Mouse (Mus musculus) 3T3-L1 (cell line): ENCODE measurements around the gene Myom1.

Experiments used
- DNase-seq: peaks from one replicate; pipeline ENCODE4 v3.0.0-alpha.2; 2015; ENCODE audit warnings: low read depth, low spot score

The Myom1 gene

GRCm38 (mm10) chr17:71136384-71137333 lies 134.2 kb downstream of the Myom1 start:
- no peak for DNase-seq

- DNase-seq: no peak
These were observed 134.9 kb downstream of the Myom1 start for GRCm38 (mm10) chr17:71137334-71137721.

- DNase-seq: peak; percentile 74
These were observed 139.6 kb downstream of the Myom1 start for GRCm38 (mm10) chr17:71142068-71142467.

GRCm38 (mm10) chr17:71143155-71143554 lies 140.7 kb downstream of the Myom1 start:
- DNase-seq: no peak

- DNase-seq: no peak
These were observed 142.1 kb downstream of the Myom1 start for GRCm38 (mm10) chr17:71144322-71145116.

GRCm38 (mm10) chr17:71145248-71145961 lies 143.0 kb downstream of the Myom1 start:
- no peak for DNase-seq

GRCm38 (mm10) chr17:71153356-71153755 lies 150.9 kb downstream of the Myom1 start:
- DNase-seq: no peak

- DNase-seq: no peak
These were observed 152.8 kb downstream of the Myom1 start for GRCm38 (mm10) chr17:71155271-71155670.

- DNase-seq: no peak
These were observed 156.7 kb downstream of the Myom1 start for GRCm38 (mm10) chr17:71159152-71159567.

GRCm38 (mm10) chr17:71159720-71160119 lies 157.3 kb downstream of the Myom1 start:
- DNase-seq: no peak

- DNase-seq: no peak
These were observed 158.0 kb downstream of the Myom1 start for GRCm38 (mm10) chr17:71160244-71160995.

- DNase-seq: peak; percentile 97
These were observed 162.6 kb downstream of the Myom1 start for GRCm38 (mm10) chr17:71164991-71165390.

- DNase-seq: no peak
These were observed 165.9 kb downstream of the Myom1 start for GRCm38 (mm10) chr17:71168205-71168815.

GRCm38 (mm10) chr17:71168846-71169245 lies 166.4 kb downstream of the Myom1 start:
- no peak for DNase-seq

- no peak for DNase-seq
These were observed 167.2 kb downstream of the Myom1 start for GRCm38 (mm10) chr17:71169639-71170038.

- no peak for DNase-seq
These were observed 168.7 kb downstream of the Myom1 start for GRCm38 (mm10) chr17:71171161-71171560.
